Mouse (Mus musculus) heart, adult 2 months (tissue): ENCODE data around the gene Ruvbl2. TPM values are rescaled to one million over a fixed set of nuclear protein-coding genes. Genes with fewer than 3 reads are reported as not detected.

ENCODE experiments used
- DNase-seq, 2 experiments: peaks; one replicate each; pipeline ENCODE4 v3.0.0; 2021
- H3K27ac ChIP-seq: fragments of 200-600 bp; 2 replicates; pipeline ENCODE4 v1.8.1; 2022
- H3K27me3 ChIP-seq: fragments of 200-500 bp; 2 replicates; pipeline ENCODE4 v1.6.1; 2012; ENCODE audit warnings: mild to moderate bottlenecking, low read length, inconsistent platforms, mixed read lengths; ENCODE audit not compliant: control insufficient read depth, insufficient read depth
- H3K36me3 ChIP-seq: fragments of 200-500 bp; 2 replicates; pipeline ENCODE4 v1.6.1; 2012; ENCODE audit warnings: low read length, inconsistent platforms; ENCODE audit not compliant: control insufficient read depth, insufficient read depth
- H3K4me1 ChIP-seq: fragments of 200-500 bp; 2 replicates; pipeline ENCODE4 v1.6.1; 2011; ENCODE audit warnings: low read length; ENCODE audit not compliant: control insufficient read depth, insufficient read depth
- H3K4me3 ChIP-seq: fragments of 200-600 bp; 2 replicates; pipeline ENCODE4 v1.8.1; 2022
- H3K79me2 ChIP-seq: fragments of 200-500 bp; replicated peaks from 2 replicates; pipeline ENCODE4 v1.6.1; 2012; ENCODE audit warnings: mild to moderate bottlenecking, inconsistent platforms, low read length, moderate library complexity, mixed read lengths; ENCODE audit not compliant: control insufficient read depth, insufficient read depth
- H3K9ac ChIP-seq: fragments of 200-500 bp; 2 replicates; pipeline ENCODE4 v1.6.1; 2012; ENCODE audit warnings: low read depth, mild to moderate bottlenecking, control low read depth, inconsistent platforms, low read length, mixed read lengths
- CTCF ChIP-seq: fragments of 200-600 bp; IDR thresholded peaks from 2 replicates; pipeline ENCODE4 v1.8.1; 2022; ENCODE audit warnings: antibody characterized with exemption, mild to moderate bottlenecking, moderate library complexity
- EP300 ChIP-seq: fragments of 200-500 bp; IDR thresholded peaks from 2 replicates; pipeline ENCODE4 v1.6.1; 2011; ENCODE audit warnings: low read depth, low read length, control low read depth; ENCODE audit not compliant: insufficient read depth
- POLR2A ChIP-seq: fragments of 200-500 bp; IDR thresholded peaks from 2 replicates; pipeline ENCODE4 v1.6.1; 2011; ENCODE audit warnings: mild to moderate bottlenecking, low read depth, low read length, control low read depth; ENCODE audit not compliant: insufficient read depth
- WGBS: fragments of 180-500 bp; shearing (Covaris S2); methylation state at CpG from one replicate; pipeline ENCODE4 v1.1.7; 2018; 5-methylcytosine and 5-hydroxymethylcytosine counted together
- intact Hi-C: fragments of 180-260 bp; cut with DNase I; formaldehyde crosslinking; loops from one replicate; pipeline ENCODE4 v1.15.1; 2025
- microRNA-seq, 2 experiments: library from miRNA; unstranded; fragments of <30 nt; microRNA quantifications; one replicate each; pipeline ENCODE4 v1.2.0; 2021
- polyA plus RNA-seq: library from polyadenylated mRNA; depleted of rRNA; stranded (reverse); fragments of >200 nt; gene quantifications from 2 replicates; pipeline ENCODE4 v1.2.3, GENCODE M21; 2012; rRNA removed
- total RNA-seq, 2 experiments: library from RNA; stranded (reverse); gene quantifications; 2 replicates each; pipeline ENCODE4 v1.2.3; 2021

Gene Ruvbl2
- total and polyA plus RNA-seq, 3 experiments, result 26.5 to 32.7 (median 26.9) TPM

GRCm38 (mm10) chr7:45374620-45375019, 63.3 kb downstream of the Ruvbl2 start:
- TF ChIP-seq EP300, result no peak
- TF ChIP-seq POLR2A, result no peak
- TF ChIP-seq CTCF, result no peak
- intact Hi-C loops, result no loop called here
- Histone ChIP-seq H3K36me3 (no peaks in the 10 kb centered on the region), H3K9ac (no peak overlapping the region), H3K27ac (no peak overlapping the region), H3K79me2 (no peaks in the 10 kb centered on the region), H3K4me1 (peaks cover 1% of the 10 kb centered on the region; the same call in 1 of the 2 replicates), H3K27me3 (no peaks in the 10 kb centered on the region; the same call in 1 of the 2 replicates), H3K4me3 (no peak overlapping the region)
- DNase-seq, result no peak
- WGBS, result 87% methylated on average over 8 of the region's 8 CpGs

GRCm38 (mm10) chr7:45372371-45372770, 65.5 kb downstream of the Ruvbl2 start:
- no peak overlapping the region for H3K4me3 ChIP-seq
- peaks cover 1% of the 10 kb centered on the region; the same call in 1 of the 2 replicates for H3K4me1 ChIP-seq
- intact Hi-C loops, result no loop called here
- H3K79me2 ChIP-seq, result no peaks in the 10 kb centered on the region
- no peak for DNase-seq
- TF ChIP-seq POLR2A (no peak), EP300 (no peak), CTCF (no peak)
- 75% methylated on average over 5 of the region's 5 CpGs for WGBS
- no peaks in the 10 kb centered on the region for H3K36me3 ChIP-seq
- H3K9ac ChIP-seq, result no peak overlapping the region
- H3K27ac ChIP-seq, result no peak overlapping the region
- no peaks in the 10 kb centered on the region; the same call in 1 of the 2 replicates for H3K27me3 ChIP-seq

Small RNAs within 50 kb of the gene (microRNA-seq; reads per million reads assigned to microRNA genes)
- 0 reads per million in 2 experiments for gene Gm22133

Other genes starting within 250 kb of the Ruvbl2 start
Only the 30 nearest of the 32 such genes appear.
- not detected for gene Dkkl1, start 225.9 kb downstream of the Ruvbl2 start, total RNA-seq
- gene Dkkl1, start 225.9 kb downstream of the Ruvbl2 start, polyA plus RNA-seq, result 0.37 and 0.73 TPM in 2 replicates
- 10 to 100 TPM in 1 of 2 experiments, 1 to 10 TPM in 1; 6.2 to 10.8 TPM for gene Tead2, start 222.3 kb downstream of the Ruvbl2 start, total RNA-seq
- gene Tead2, start 222.3 kb downstream of the Ruvbl2 start, polyA plus RNA-seq, result 13.1 and 14.0 TPM in 2 replicates
- 1 to 10 TPM; 3.1 to 4.3 TPM for gene Cd37, start 199.0 kb downstream of the Ruvbl2 start, total RNA-seq
- 10.0 and 21.2 TPM in 2 replicates for gene Cd37, start 199.0 kb downstream of the Ruvbl2 start, polyA plus RNA-seq
- gene Slc6a16, start 197.0 kb downstream of the Ruvbl2 start, total RNA-seq, result not detected
- gene Slc6a16, start 197.0 kb downstream of the Ruvbl2 start, polyA plus RNA-seq, result 0.15 TPM in 1 of 2 replicates, not detected in the other
- not detected for gene Slc6a21, start 160.6 kb downstream of the Ruvbl2 start, total RNA-seq
- gene Slc6a21, start 160.6 kb downstream of the Ruvbl2 start, polyA plus RNA-seq, result 0.38 and 0.55 TPM in 2 replicates
- gene Trpm4, start 104.3 kb downstream of the Ruvbl2 start, total RNA-seq, result 10 to 100 TPM; 21.0 to 21.4 TPM
- 38.7 and 40.9 TPM in 2 replicates for gene Trpm4, start 104.3 kb downstream of the Ruvbl2 start, polyA plus RNA-seq
- gene Hrc, start 102.8 kb downstream of the Ruvbl2 start, total RNA-seq, result 1,000 to 10,000 TPM in 1 of 2 experiments, 100 to 1,000 TPM in 1; 863 to 1,007 TPM
- 383 and 578 TPM in 2 replicates for gene Hrc, start 102.8 kb downstream of the Ruvbl2 start, polyA plus RNA-seq
- under 1 TPM; 0.11 to 0.26 TPM for gene Ppfia3, start 71.1 kb downstream of the Ruvbl2 start, total RNA-seq
- 0.09 and 0.14 TPM in 2 replicates for gene Ppfia3, start 71.1 kb downstream of the Ruvbl2 start, polyA plus RNA-seq
- 1 to 10 TPM; 1.0 to 1.6 TPM for gene Lin7b, start 67.5 kb downstream of the Ruvbl2 start, total RNA-seq
- 2.3 and 3.4 TPM in 2 replicates for gene Lin7b, start 67.5 kb downstream of the Ruvbl2 start, polyA plus RNA-seq
- gene Snrnp70, start 42.4 kb downstream of the Ruvbl2 start, total RNA-seq, result 10 to 100 TPM; 85.0 to 99.5 TPM
- gene Snrnp70, start 42.4 kb downstream of the Ruvbl2 start, polyA plus RNA-seq, result 117 and 151 TPM in 2 replicates
- 1 to 10 TPM; 5.9 to 6.0 TPM for gene Kcna7, start 32.4 kb downstream of the Ruvbl2 start, total RNA-seq
- 6.7 and 7.6 TPM in 2 replicates for gene Kcna7, start 32.4 kb downstream of the Ruvbl2 start, polyA plus RNA-seq
- gene Ntf5, start 24.4 kb downstream of the Ruvbl2 start, total RNA-seq, result under 1 TPM; 0.11 to 0.50 TPM
- 0.32 and 0.43 TPM in 2 replicates for gene Ntf5, start 24.4 kb downstream of the Ruvbl2 start, polyA plus RNA-seq
- gene Lhb, start 17.3 kb downstream of the Ruvbl2 start, total RNA-seq, result not detected
- 0.84 TPM in 1 of 2 replicates, not detected in the other for gene Lhb, start 17.3 kb downstream of the Ruvbl2 start, polyA plus RNA-seq
- gene Gys1, start 3.3 kb downstream of the Ruvbl2 start, total RNA-seq, result 100 to 1,000 TPM in 1 of 2 experiments, 10 to 100 TPM in 1; 96.9 to 115 TPM
- gene Gys1, start 3.3 kb downstream of the Ruvbl2 start, polyA plus RNA-seq, result 111 and 135 TPM in 2 replicates
- gene Ftl1, start 21.8 kb upstream of the Ruvbl2 start, total RNA-seq, result 100 to 1,000 TPM; 213 to 308 TPM
- 505 and 903 TPM in 2 replicates for gene Ftl1, start 21.8 kb upstream of the Ruvbl2 start, polyA plus RNA-seq
- 10 to 100 TPM; 21.9 to 25.9 TPM for gene Bax, start 28.8 kb upstream of the Ruvbl2 start, total RNA-seq
- gene Bax, start 28.8 kb upstream of the Ruvbl2 start, polyA plus RNA-seq, result 46.6 and 47.2 TPM in 2 replicates
- gene Tulp2, start 43.8 kb upstream of the Ruvbl2 start, total RNA-seq, result not detected
- gene Tulp2, start 43.8 kb upstream of the Ruvbl2 start, polyA plus RNA-seq, result 0.20 and 0.27 TPM in 2 replicates
- gene Gm45808, start 48.7 kb upstream of the Ruvbl2 start, total RNA-seq, result 1 to 10 TPM; 4.8 to 8.1 TPM
- gene Gm45808, start 48.7 kb upstream of the Ruvbl2 start, polyA plus RNA-seq, result 1.6 and 2.5 TPM in 2 replicates
- gene Dhdh, start 50.7 kb upstream of the Ruvbl2 start, total RNA-seq, result 1 to 10 TPM; 8.2 to 8.9 TPM
- gene Dhdh, start 50.7 kb upstream of the Ruvbl2 start, polyA plus RNA-seq, result 6.4 and 10.1 TPM in 2 replicates
- gene Nucb1, start 72.3 kb upstream of the Ruvbl2 start, total RNA-seq, result 100 to 1,000 TPM; 132 to 152 TPM
- gene Nucb1, start 72.3 kb upstream of the Ruvbl2 start, polyA plus RNA-seq, result 158 and 177 TPM in 2 replicates
- gene Ppp1r15a, start 88.2 kb upstream of the Ruvbl2 start, total RNA-seq, result 10 to 100 TPM; 27.3 to 29.6 TPM
- 20.9 and 36.0 TPM in 2 replicates for gene Ppp1r15a, start 88.2 kb upstream of the Ruvbl2 start, polyA plus RNA-seq
- gene Plekha4, start 88.2 kb upstream of the Ruvbl2 start, total RNA-seq, result 1 to 10 TPM; 2.9 to 3.2 TPM
- gene Plekha4, start 88.2 kb upstream of the Ruvbl2 start, polyA plus RNA-seq, result 6.7 and 7.2 TPM in 2 replicates
- gene Hsd17b14, start 116.8 kb upstream of the Ruvbl2 start, total RNA-seq, result under 1 TPM in 1 of 2 experiments, not detected in 1; 0.76 TPM
- 0.45 and 0.47 TPM in 2 replicates for gene Hsd17b14, start 116.8 kb upstream of the Ruvbl2 start, polyA plus RNA-seq
- gene Bcat2, start 132.1 kb upstream of the Ruvbl2 start, total RNA-seq, result 100 to 1,000 TPM; 219 to 306 TPM
- 142 and 198 TPM in 2 replicates for gene Bcat2, start 132.1 kb upstream of the Ruvbl2 start, polyA plus RNA-seq
- gene Fgf21, start 177.4 kb upstream of the Ruvbl2 start, total RNA-seq, result not detected
- gene Fgf21, start 177.4 kb upstream of the Ruvbl2 start, polyA plus RNA-seq, result not detected in 2 replicates
- not detected for gene Fut1, start 179.2 kb upstream of the Ruvbl2 start, total RNA-seq
- gene Fut1, start 179.2 kb upstream of the Ruvbl2 start, polyA plus RNA-seq, result 0.25 TPM in 1 of 2 replicates, not detected in the other
- gene Izumo1, start 183.7 kb upstream of the Ruvbl2 start, total RNA-seq, result under 1 TPM; 0.26 to 0.27 TPM
- 0.29 and 0.70 TPM in 2 replicates for gene Izumo1, start 183.7 kb upstream of the Ruvbl2 start, polyA plus RNA-seq
- 10 to 100 TPM; 25.0 to 25.5 TPM for gene Rasip1, start 189.4 kb upstream of the Ruvbl2 start, total RNA-seq
- 30.5 and 30.9 TPM in 2 replicates for gene Rasip1, start 189.4 kb upstream of the Ruvbl2 start, polyA plus RNA-seq
- 1 to 10 TPM; 3.8 to 4.0 TPM for gene Mamstr, start 201.9 kb upstream of the Ruvbl2 start, total RNA-seq
- gene Mamstr, start 201.9 kb upstream of the Ruvbl2 start, polyA plus RNA-seq, result 11.3 and 12.0 TPM in 2 replicates
- under 1 TPM; 0.50 to 0.60 TPM for gene Fut2, start 228.3 kb upstream of the Ruvbl2 start, total RNA-seq
- 1.1 and 1.9 TPM in 2 replicates for gene Fut2, start 228.3 kb upstream of the Ruvbl2 start, polyA plus RNA-seq